Mouse (Mus musculus) hindbrain, postnatal 0 days (tissue): ENCODE results near the gene Schip1. TPM values are rescaled to one million over a fixed set of nuclear protein-coding genes. Genes with fewer than 3 reads are reported as not detected.

Source experiments
- ATAC-seq: fragments of 200-750 bp; cut with Nextera tagmentation; 2 replicates; pipeline ENCODE4 v1.8.0; 2017; ENCODE audit warnings: mild to moderate bottlenecking, moderate TSS enrichment, moderate library complexity
- DNase-seq: peaks from one replicate; pipeline ENCODE4 v3.0.0-alpha.2; 2015; ENCODE audit warnings: low spot score
- H3K27ac ChIP-seq: fragments of 300-500 bp; sonication (generic); 2 replicates; pipeline ENCODE4 v1.5.1; 2014; ENCODE audit warnings: mild to moderate bottlenecking
- H3K27me3 ChIP-seq: fragments of 300-500 bp; sonication (generic); 2 replicates; pipeline ENCODE4 v1.6.1; 2014; ENCODE audit warnings: low read length, mixed read lengths; ENCODE audit not compliant: insufficient read depth
- H3K36me3 ChIP-seq: fragments of 300-500 bp; sonication (generic); 2 replicates; pipeline ENCODE4 v1.6.1; 2014; ENCODE audit warnings: low read length, mixed read lengths; ENCODE audit not compliant: insufficient read depth
- H3K4me1 ChIP-seq: fragments of 300-500 bp; sonication (generic); 2 replicates; pipeline ENCODE4 v1.6.1; 2014; ENCODE audit warnings: antibody characterized with exemption, low read length, mixed read lengths; ENCODE audit not compliant: insufficient read depth
- H3K4me2 ChIP-seq: fragments of 300-500 bp; sonication (generic); 2 replicates; pipeline ENCODE4 v1.6.1; 2014; ENCODE audit warnings: low read depth, mild to moderate bottlenecking, low read length, moderate library complexity, mixed read lengths
- H3K4me3 ChIP-seq: fragments of 300-500 bp; sonication (generic); 2 replicates; pipeline ENCODE4 v1.5.1; 2014; ENCODE audit warnings: low read length
- H3K9ac ChIP-seq: fragments of 300-500 bp; sonication (generic); replicated peaks from 2 replicates; pipeline ENCODE4 v1.6.1; 2014; ENCODE audit warnings: mild to moderate bottlenecking, low read length, moderate library complexity, mixed read lengths
- H3K9me3 ChIP-seq: fragments of 300-500 bp; sonication (generic); 2 replicates; pipeline ENCODE4 v1.6.1; 2016; ENCODE audit warnings: low read length, mixed read lengths
- CTCF ChIP-seq: IDR thresholded peaks from 2 replicates; pipeline ENCODE4 v1.5.1; 2016; ENCODE audit warnings: antibody characterized with exemption, control low read depth, low read depth
- WGBS: fragments of 180-500 bp; shearing (Covaris S2); extraction: QIAGEN DNeasy Blood & Tissue Kit; methylation state at CpG from one replicate; pipeline ENCODE4 v1.1.7; 2014; 5-methylcytosine and 5-hydroxymethylcytosine counted together
- polyA plus RNA-seq: library from polyadenylated mRNA; unstranded; fragments of >200 nt; fragmentation: Nextera tagmentation; extraction: Ambion mirVana; gene quantifications from 2 replicates; pipeline ENCODE4 v1.2.1, GENCODE M21; 2015
- total RNA-seq: library from RNA; depleted of rRNA; stranded (reverse); fragments of >200 nt; gene quantifications from 2 replicates; pipeline ENCODE4 v1.2.3, GENCODE M21; 2014; rRNA removed

Schip1 gene
- total and polyA plus RNA-seq, 2 experiments from 2014 or later: 94.3 to 163 TPM

DNA sequence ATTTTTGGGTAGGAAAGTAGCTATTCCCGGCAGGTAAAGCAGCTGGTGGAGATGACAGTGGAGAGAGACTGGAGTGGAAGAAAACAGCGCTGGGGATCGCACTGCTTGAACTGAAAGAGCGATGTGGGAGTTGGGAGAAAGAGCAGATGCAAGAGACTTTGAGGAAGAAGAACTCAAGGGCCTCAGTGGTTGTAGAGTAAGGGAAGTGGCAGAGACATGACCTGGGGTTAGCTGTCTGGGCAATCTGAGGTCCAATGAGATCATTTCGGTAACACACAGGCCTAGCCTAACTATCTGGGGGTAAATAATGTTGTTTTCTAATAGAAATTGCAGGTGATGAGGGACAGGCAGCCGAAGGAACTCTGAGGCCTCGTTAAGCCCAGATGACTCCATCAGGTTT is 601.8 kb downstream of the Schip1 start:
- 91% methylated on average over 7 of the region's 7 CpGs for WGBS

DNA sequence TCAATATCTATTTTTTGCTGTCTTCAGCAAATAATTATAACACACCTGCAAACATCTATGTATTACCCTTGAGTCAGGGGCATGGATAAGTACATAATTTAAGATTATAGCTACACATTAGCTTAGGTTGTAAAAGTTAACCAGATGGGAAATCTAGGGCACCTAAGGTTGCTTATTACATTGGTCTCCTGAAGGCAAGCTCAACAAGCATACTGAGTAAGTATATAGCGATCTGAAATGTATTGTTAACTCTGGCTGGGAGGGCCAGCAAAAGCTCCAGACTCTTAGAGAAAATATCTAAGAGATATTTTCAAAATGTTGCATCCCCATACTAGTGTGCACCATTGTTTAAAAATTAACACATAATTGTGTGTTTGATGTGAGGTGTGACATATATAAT is 603.2 kb downstream of the Schip1 start:
- 89% methylated on average over 1 of the region's 1 CpGs for WGBS
- ATAC-seq: no peak

More for the DNA sequence above, 601.8 kb downstream of the Schip1 start:
- H3K9ac ChIP-seq: no peak overlapping the region
- no peak for TF ChIP-seq CTCF
- H3K4me1 ChIP-seq: no peaks in the 10 kb centered on the region
- no peak overlapping the region for H3K4me2 ChIP-seq
- no peak overlapping the region for H3K27ac ChIP-seq
- ATAC-seq (no peak), DNase-seq (no peak)
- no peaks in the 10 kb centered on the region for H3K36me3 ChIP-seq
- H3K4me3 ChIP-seq: no peak overlapping the region
- H3K9me3 ChIP-seq: no peaks in the 10 kb centered on the region
- H3K27me3 ChIP-seq: no peaks in the 10 kb centered on the region

GRCm38 (mm10) chr3:68669418-68669974 is 604.9 kb downstream of the Schip1 start:
- ATAC-seq (no peak), DNase-seq (no peak)
- peaks cover 4% of the 10 kb centered on the region; the same call in 1 of the 2 replicates for H3K9me3 ChIP-seq
- H3K4me3 ChIP-seq: no peak overlapping the region
- no peak overlapping the region for H3K27ac ChIP-seq
- TF ChIP-seq CTCF: no peak
- no peaks in the 10 kb centered on the region for H3K36me3 ChIP-seq
- H3K4me2 ChIP-seq: no peak overlapping the region
- H3K9ac ChIP-seq: no peak overlapping the region
- H3K27me3 ChIP-seq: no peaks in the 10 kb centered on the region
- H3K4me1 ChIP-seq: no peaks in the 10 kb centered on the region
- WGBS: 85% methylated on average over 5 of the region's 5 CpGs

More for the DNA sequence above, 603.2 kb downstream of the Schip1 start:
- no peaks in the 10 kb centered on the region for H3K4me1 ChIP-seq
- H3K4me3 ChIP-seq: no peak overlapping the region
- H3K4me2 ChIP-seq: no peak overlapping the region
- H3K9ac ChIP-seq: no peak overlapping the region
- TF ChIP-seq CTCF: no peak
- H3K27me3 ChIP-seq: no peaks in the 10 kb centered on the region
- no peak for DNase-seq
- H3K9me3 ChIP-seq: no peaks in the 10 kb centered on the region
- no peak overlapping the region for H3K27ac ChIP-seq
- no peaks in the 10 kb centered on the region for H3K36me3 ChIP-seq

DNA sequence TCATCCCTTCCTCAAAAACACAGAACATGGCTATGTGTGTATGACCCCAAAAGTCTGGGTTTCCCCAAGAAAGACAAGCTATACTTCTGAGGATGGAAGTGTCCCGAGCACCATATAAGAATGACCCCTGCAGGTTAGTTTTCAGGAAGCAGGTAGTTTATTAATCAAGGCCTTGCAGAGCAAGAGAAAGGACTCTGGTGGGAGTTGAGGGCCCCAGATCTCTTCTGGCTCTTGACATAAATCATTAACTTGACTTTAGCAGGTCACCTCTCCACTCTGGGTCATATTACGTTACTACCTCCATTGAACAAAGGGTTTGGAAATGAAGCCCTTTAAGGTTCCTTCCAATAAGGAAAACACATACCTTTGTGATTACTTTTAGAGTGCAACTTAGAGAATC is 610.1 kb downstream of the Schip1 start:
- H3K9me3 ChIP-seq: peaks cover 4% of the 10 kb centered on the region; the same call in 1 of the 2 replicates
- H3K4me3 ChIP-seq: no peak overlapping the region
- H3K4me2 ChIP-seq: no peak overlapping the region
- H3K36me3 ChIP-seq: no peaks in the 10 kb centered on the region
- DNase-seq: no peak
- WGBS: 87% methylated on average over 2 of the region's 2 CpGs
- no peaks in the 10 kb centered on the region for H3K27me3 ChIP-seq
- no peak for TF ChIP-seq CTCF
- no peaks in the 10 kb centered on the region for H3K4me1 ChIP-seq
- no peak overlapping the region for H3K27ac ChIP-seq
- ATAC-seq: no peak
- H3K9ac ChIP-seq: no peak overlapping the region

DNA sequence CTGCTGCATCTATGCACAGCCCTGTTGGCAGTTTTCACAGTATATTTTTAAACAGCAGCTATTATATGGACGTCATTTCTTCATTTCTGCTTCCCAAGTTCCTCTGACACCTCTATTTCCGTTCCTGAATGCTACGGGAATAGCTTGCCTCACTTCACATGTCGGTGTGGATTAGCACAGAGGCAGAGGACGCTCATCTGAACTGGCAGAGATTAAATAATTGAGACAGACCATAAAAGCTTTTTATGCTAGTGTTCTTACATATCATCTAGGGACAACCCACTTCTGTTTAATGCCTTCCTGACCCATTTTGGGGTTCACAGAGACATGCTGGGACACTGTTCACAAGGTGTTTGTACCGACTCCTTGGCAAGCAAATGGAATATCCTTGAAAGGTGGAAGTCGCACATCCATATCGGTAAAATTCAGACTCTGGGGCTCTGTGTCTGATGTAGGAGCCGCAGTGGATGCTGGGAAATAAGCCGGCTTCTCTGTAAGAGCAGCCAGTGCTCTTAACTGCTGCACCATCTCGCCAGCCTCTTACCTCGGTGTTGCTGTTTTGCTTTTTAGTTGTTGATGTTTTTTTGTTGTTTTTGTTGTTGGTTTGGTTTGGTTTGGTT is 610.7 kb downstream of the Schip1 start:
- Histone ChIP-seq H3K4me3 (no peak overlapping the region), H3K9me3 (peaks cover 4% of the 10 kb centered on the region; the same call in 1 of the 2 replicates), H3K4me1 (no peaks in the 10 kb centered on the region), H3K27me3 (no peaks in the 10 kb centered on the region), H3K36me3 (no peaks in the 10 kb centered on the region), H3K4me2 (no peak overlapping the region), H3K9ac (no peak overlapping the region), H3K27ac (no peak overlapping the region)
- no peak for ATAC-seq
- DNase-seq: no peak
- 78% methylated on average over 12 of the region's 12 CpGs for WGBS
- no peak for TF ChIP-seq CTCF

Other genes starting within 250 kb of the Schip1 start
- gene Iqcj, start 172.6 kb upstream of the Schip1 start, total RNA-seq: 0.26 and 0.32 TPM in 2 replicates
- gene Iqcj, start 172.6 kb upstream of the Schip1 start, polyA plus RNA-seq: 0.34 and 0.47 TPM in 2 replicates
- 0.61 and 2.7 TPM in 2 replicates for gene Iqschfp, start 172.6 kb upstream of the Schip1 start, total RNA-seq
- 5.6 and 5.8 TPM in 2 replicates for gene Iqschfp, start 172.6 kb upstream of the Schip1 start, polyA plus RNA-seq